Mouse (Mus musculus) midbrain, embryonic 12.5 days (tissue): ENCODE measurements around the gene Slc35a3. TPM values are rescaled to one million over a fixed set of nuclear protein-coding genes. Genes with fewer than 3 reads are reported as not detected.

ENCODE experiments used
- ATAC-seq: fragments of 200-750 bp; cut with Nextera tagmentation; 2 replicates; pipeline ENCODE4 v1.8.0; 2017; ENCODE audit warnings: low read depth, moderate TSS enrichment, moderate library complexity; ENCODE audit not compliant: low FRiP score
- H3K27ac ChIP-seq: fragments of 300-500 bp; sonication (generic); replicated peaks from 2 replicates; pipeline ENCODE4 v1.5.1; 2016; ENCODE audit warnings: mild to moderate bottlenecking
- H3K27me3 ChIP-seq: fragments of 300-500 bp; sonication (generic); 2 replicates; pipeline ENCODE4 v1.6.1; 2016; ENCODE audit warnings: mild to moderate bottlenecking
- H3K36me3 ChIP-seq: fragments of 300-500 bp; sonication (generic); 2 replicates; pipeline ENCODE4 v1.6.1; 2016
- H3K4me1 ChIP-seq: fragments of 300-500 bp; sonication (generic); 2 replicates; pipeline ENCODE4 v1.6.1; 2016
- H3K4me2 ChIP-seq: fragments of 300-500 bp; sonication (generic); replicated peaks from 2 replicates; pipeline ENCODE4 v1.6.1; 2016; ENCODE audit warnings: mild to moderate bottlenecking, moderate library complexity
- H3K4me3 ChIP-seq: fragments of 300-500 bp; sonication (generic); 2 replicates; pipeline ENCODE4 v1.5.1; 2016; ENCODE audit warnings: mild to moderate bottlenecking
- H3K9ac ChIP-seq: fragments of 300-500 bp; sonication (generic); replicated peaks from 2 replicates; pipeline ENCODE4 v1.6.1; 2016; ENCODE audit warnings: mild to moderate bottlenecking, moderate library complexity
- H3K9me3 ChIP-seq: fragments of 300-500 bp; sonication (generic); 2 replicates; pipeline ENCODE4 v1.6.1; 2016; ENCODE audit warnings: mild to moderate bottlenecking
- WGBS: fragments of 180-500 bp; shearing (Covaris S2); methylation state at CpG from one replicate; pipeline ENCODE4 v1.1.7; 2016; 5-methylcytosine and 5-hydroxymethylcytosine counted together
- polyA plus RNA-seq: library from polyadenylated mRNA; unstranded; fragments of >200 nt; fragmentation: Nextera tagmentation; extraction: Ambion mirVana; gene quantifications from 2 replicates; pipeline ENCODE4 v1.2.1, GENCODE M21; 2016

The Slc35a3 gene
- polyA plus RNA-seq, 1 experiment from 2014 or later = 8.7 TPM

- H3K9me3 ChIP-seq = no peaks in the 10 kb centered on the region
- no peaks in the 10 kb centered on the region for H3K4me1 ChIP-seq
- WGBS = 93% methylated on average over 3 of the region's 3 CpGs
- no peak overlapping the region for H3K27ac ChIP-seq
- no peak overlapping the region for H3K9ac ChIP-seq
- H3K27me3 ChIP-seq = no peaks in the 10 kb centered on the region
- H3K4me2 ChIP-seq = no peak overlapping the region
- no peak overlapping the region for H3K4me3 ChIP-seq
- peaks cover 56% of the 10 kb centered on the region for H3K36me3 ChIP-seq
- ATAC-seq = no peak
Measured at GRCm38 (mm10) chr3:116632971-116633370, 79.7 kb downstream of the Slc35a3 start.

DNA sequence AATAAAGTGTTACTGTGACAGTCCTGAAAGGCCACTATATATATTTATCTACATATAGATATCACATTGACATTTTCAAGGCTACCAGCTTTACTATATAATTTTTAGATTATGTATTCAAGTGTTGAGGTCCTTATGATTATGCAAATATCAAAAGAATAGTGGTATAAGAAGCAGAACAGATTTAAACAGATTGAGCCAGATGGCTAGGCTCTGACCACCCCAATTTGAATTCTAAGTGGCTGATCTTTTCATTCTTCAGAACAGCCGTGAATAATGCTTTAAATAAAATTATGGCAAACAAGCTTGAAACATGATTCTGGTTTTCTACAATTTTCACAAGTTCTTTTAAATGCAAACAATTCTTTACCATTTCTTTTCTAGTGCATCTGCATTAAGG lies 81.2 kb downstream of the Slc35a3 start:
- no peak overlapping the region for H3K9ac ChIP-seq
- no peaks in the 10 kb centered on the region for H3K4me1 ChIP-seq
- ATAC-seq = peak; percentile 69; the same call in 1 of the 2 replicates
- H3K36me3 ChIP-seq = peaks cover 43% of the 10 kb centered on the region
- H3K4me3 ChIP-seq = no peak overlapping the region
- 58% methylated on average over 1 of the region's 1 CpGs for whole genome bisulfite sequencing
- H3K27me3 ChIP-seq = no peaks in the 10 kb centered on the region
- no peak overlapping the region for H3K27ac ChIP-seq
- no peaks in the 10 kb centered on the region for H3K9me3 ChIP-seq
- H3K4me2 ChIP-seq = no peak overlapping the region

GRCm38 (mm10) chr3:116622641-116623040 lies 90.0 kb downstream of the Slc35a3 start:
- no peaks in the 10 kb centered on the region for H3K27me3 ChIP-seq
- no peak overlapping the region for H3K4me3 ChIP-seq
- no peak overlapping the region for H3K27ac ChIP-seq
- H3K4me1 ChIP-seq = no peaks in the 10 kb centered on the region
- H3K9me3 ChIP-seq = no peaks in the 10 kb centered on the region
- no peak overlapping the region for H3K4me2 ChIP-seq
- H3K9ac ChIP-seq = no peak overlapping the region
- 93% methylated on average over 7 of the region's 7 CpGs for WGBS
- H3K36me3 ChIP-seq = peaks cover 45% of the 10 kb centered on the region
- no peak for ATAC-seq

GRCm38 (mm10) chr3:116620636-116621370 lies 91.8 kb downstream of the Slc35a3 start:
- Histone ChIP-seq H3K27ac (no peak overlapping the region), H3K36me3 (peaks cover 52% of the 10 kb centered on the region), H3K27me3 (no peaks in the 10 kb centered on the region), H3K4me2 (no peak overlapping the region), H3K9ac (no peak overlapping the region), H3K4me1 (no peaks in the 10 kb centered on the region), H3K9me3 (no peaks in the 10 kb centered on the region), H3K4me3 (no peak overlapping the region)
- no peak for ATAC-seq
- 92% methylated on average over 7 of the region's 7 CpGs for WGBS

Other genes with a start within 250 kb of the Slc35a3 start
- 113 and 118 TPM in 2 replicates for gene Rtca, start 204.6 kb downstream of the Slc35a3 start, polyA plus RNA-seq
- 11.4 and 12.8 TPM in 2 replicates for gene Dbt, start 199.8 kb downstream of the Slc35a3 start, polyA plus RNA-seq
- 0.59 and 0.75 TPM in 2 replicates for gene Lrrc39, start 149.9 kb downstream of the Slc35a3 start, polyA plus RNA-seq
- 37.5 and 37.6 TPM in 2 replicates for gene Sass6, start 117.8 kb downstream of the Slc35a3 start, polyA plus RNA-seq
- gene Trmt13, start 98.2 kb downstream of the Slc35a3 start, polyA plus RNA-seq = 31.4 and 34.8 TPM in 2 replicates
- gene Mfsd14a, start 50.2 kb downstream of the Slc35a3 start, polyA plus RNA-seq = 79.0 and 79.6 TPM in 2 replicates
- not detected in 2 replicates for gene Gm43191, start 31.6 kb downstream of the Slc35a3 start, polyA plus RNA-seq
- 16.1 and 17.0 TPM in 2 replicates for gene Agl, start 95.3 kb upstream of the Slc35a3 start, polyA plus RNA-seq
- 3.9 and 5.7 TPM in 2 replicates for gene Frrs1, start 146.6 kb upstream of the Slc35a3 start, polyA plus RNA-seq